Mouse (Mus musculus) urinary bladder, adult 2 months (tissue): ENCODE measurements at regions not wholly inside any gene's neighbourhood (a gene's known extent, or its start where the extent isn't known, plus 50 kb on each side); places are given as distances from the start of the nearest gene placed in this dataset.
A peak's percentile ranks its signal among the peaks of the same experiment; 100 is the strongest.

Experiments used
- DNase-seq: peaks from one replicate; pipeline ENCODE4 v3.0.0; 2022; ENCODE audit warnings: low spot score

GRCm38 (mm10) chr1:194878440-194878839 lies 60.2 kb upstream of the Cd34 start:
- no peak for DNase-seq

DNA sequence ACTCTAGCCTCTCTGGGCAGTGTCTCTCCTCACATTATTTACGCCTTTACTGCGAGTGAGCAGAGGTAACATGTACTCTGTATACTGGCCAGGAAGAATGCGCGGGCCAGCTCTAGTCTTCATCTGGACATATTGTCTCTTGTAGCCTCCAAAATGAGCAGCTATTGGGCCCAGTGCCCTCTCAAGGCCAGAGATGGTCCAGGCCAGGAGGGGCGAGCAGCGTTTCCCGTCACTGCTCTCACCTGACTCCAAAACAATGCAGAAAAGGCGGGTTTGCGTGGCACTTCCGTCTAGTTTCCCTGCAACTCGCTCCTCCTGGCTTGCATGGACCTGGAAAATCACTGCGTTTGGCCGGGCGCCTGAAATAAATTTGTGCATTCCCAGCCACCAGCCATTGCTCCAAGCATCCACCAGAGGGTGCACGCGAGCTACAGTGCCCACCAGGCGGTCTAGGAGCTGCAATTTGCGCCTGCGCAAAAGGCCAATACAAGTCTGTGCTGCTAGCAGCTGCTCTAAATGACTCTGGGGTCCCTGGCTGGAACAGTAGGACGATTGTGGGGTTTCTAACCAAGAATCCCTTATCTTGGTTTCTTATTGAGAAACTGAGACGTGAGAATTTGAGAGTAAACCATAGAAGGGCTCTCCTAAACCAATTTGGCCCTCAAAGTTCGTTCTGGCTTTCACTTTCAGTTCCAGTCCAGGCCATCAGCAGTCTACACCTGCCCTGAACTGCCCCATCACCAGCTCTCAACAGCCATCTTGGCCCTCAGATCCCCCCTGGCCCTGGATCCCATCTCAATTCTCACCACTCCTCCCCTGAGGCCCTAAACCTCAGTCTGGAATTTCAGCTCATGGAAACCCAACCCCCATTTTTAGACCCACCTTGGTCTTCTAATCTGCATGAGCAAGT lies 59.0 kb upstream of the Cd34 start:
- peak; percentile 97 for DNase-seq

GRCm38 (mm10) chr1:194881556-194882223 lies 56.9 kb upstream of the Cd34 start:
- no peak for DNase-seq

DNA sequence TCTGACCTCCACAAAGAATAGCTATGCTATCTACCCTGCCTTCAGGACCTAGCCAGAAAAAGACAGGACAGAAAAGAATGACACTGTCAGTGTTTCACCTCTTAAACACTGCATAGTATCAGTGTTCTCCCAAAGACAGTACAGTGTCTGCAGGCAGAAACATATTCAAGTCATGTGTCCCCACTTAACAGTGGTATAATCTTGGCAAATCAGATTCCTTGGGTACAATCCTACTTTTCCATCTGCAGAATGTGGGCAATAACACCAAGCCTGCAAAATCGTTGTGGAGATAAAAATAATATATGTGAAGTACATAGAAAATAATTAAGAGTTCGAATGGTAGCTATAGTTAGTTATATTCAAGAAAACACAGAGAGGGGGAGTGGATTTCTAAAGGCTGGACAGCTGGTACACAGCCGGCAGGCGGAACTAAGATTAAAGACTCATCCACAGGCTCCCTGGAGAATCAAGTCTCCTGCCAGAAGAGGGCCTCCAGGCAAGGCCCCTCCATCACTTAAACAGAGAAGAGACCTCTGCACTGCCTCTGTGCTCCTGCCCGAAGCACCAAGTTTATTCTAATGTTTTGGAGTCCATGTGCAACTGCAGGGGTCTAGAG lies 53.4 kb upstream of the Cd34 start:
- DNase-seq, result no peak

GRCm38 (mm10) chr1:194885687-194886077 lies 52.9 kb upstream of the Cd34 start:
- peak; percentile 34 for DNase-seq
